Mouse (Mus musculus) forebrain, embryonic 15.5 days (tissue): ENCODE measurements at regions not wholly inside any gene's neighbourhood (a gene's known extent, or its start where the extent isn't known, plus 50 kb on each side); places are given as distances from the start of the nearest gene placed in this dataset.

Experiments
- ATAC-seq: fragments of 200-750 bp; cut with Nextera tagmentation; replicated peaks from 2 replicates; pipeline ENCODE4 v1.8.0; 2017; ENCODE audit warnings: mild to moderate bottlenecking, moderate TSS enrichment, moderate library complexity
- H3K27ac ChIP-seq: fragments of 300-500 bp; sonication (generic); replicated peaks from 2 replicates; pipeline ENCODE4 v1.5.1; 2015; ENCODE audit warnings: mild to moderate bottlenecking, inconsistent platforms
- H3K27me3 ChIP-seq: fragments of 300-500 bp; sonication (generic); 2 replicates; pipeline ENCODE4 v1.6.1; 2015; ENCODE audit warnings: inconsistent platforms
- H3K36me3 ChIP-seq: fragments of 300-500 bp; sonication (generic); 2 replicates; pipeline ENCODE4 v1.6.1; 2015; ENCODE audit warnings: mild to moderate bottlenecking, inconsistent platforms
- H3K4me1 ChIP-seq: fragments of 300-500 bp; sonication (generic); 2 replicates; pipeline ENCODE4 v1.6.1; 2015; ENCODE audit warnings: inconsistent platforms
- H3K4me2 ChIP-seq: fragments of 300-500 bp; sonication (generic); replicated peaks from 2 replicates; pipeline ENCODE4 v1.6.1; 2015; ENCODE audit warnings: mild to moderate bottlenecking, inconsistent platforms
- H3K4me3 ChIP-seq: fragments of 300-500 bp; sonication (generic); 2 replicates; pipeline ENCODE4 v1.5.1; 2015; ENCODE audit warnings: mild to moderate bottlenecking, inconsistent platforms
- H3K9ac ChIP-seq: fragments of 300-500 bp; sonication (generic); replicated peaks from 2 replicates; pipeline ENCODE4 v1.6.1; 2015; ENCODE audit warnings: mild to moderate bottlenecking, inconsistent platforms
- H3K9me3 ChIP-seq: fragments of 300-500 bp; sonication (generic); 2 replicates; pipeline ENCODE4 v1.6.1; 2016; ENCODE audit warnings: inconsistent platforms
- WGBS: fragments of 180-500 bp; shearing (Covaris S2); methylation state at CpG from one replicate; pipeline ENCODE4 v1.1.7; 2015; ENCODE audit warnings: mixed read lengths; 5-methylcytosine and 5-hydroxymethylcytosine counted together

DNA sequence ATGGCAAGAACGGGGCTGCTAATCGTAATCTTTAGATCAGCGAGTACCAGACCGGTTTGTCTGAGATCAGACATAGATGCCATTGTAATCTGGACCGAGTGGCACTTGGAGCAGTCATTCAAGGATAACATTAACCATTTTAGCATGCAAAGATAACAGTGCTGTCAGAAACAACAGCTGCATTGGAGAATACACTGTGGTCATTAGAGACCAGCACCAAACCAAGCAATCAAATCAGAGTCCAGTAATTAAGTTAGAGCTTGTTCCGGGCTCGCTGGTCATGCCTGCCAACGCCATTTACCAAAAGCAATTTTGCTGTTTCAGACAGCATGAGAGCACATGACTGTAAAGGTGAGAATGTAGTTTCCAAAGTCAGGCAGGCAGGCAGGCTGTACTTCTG, 50.1 kb upstream of the Erbin start:
- Histone ChIP-seq H3K27me3 (no peaks in the 10 kb centered on the region), H3K36me3 (no peaks in the 10 kb centered on the region), H3K4me2 (no peak overlapping the region), H3K4me1 (0 out of 2 replicates have a peak, but pooled peaks cover 6% of the 10 kb centered on the region), H3K27ac (no peak overlapping the region), H3K9me3 (no peaks in the 10 kb centered on the region), H3K9ac (no peak overlapping the region), H3K4me3 (no peak overlapping the region)
- 0 out of 2 replicates have a peak, but pooled peaks have one; percentile 27 for ATAC-seq
- WGBS = 41% methylated on average over 8 of the region's 8 CpGs
